Mouse (Mus musculus): Measurements from ENCODE around the gene Tmem35b.

- TF ChIP-seq GATA1 (IDR thresholded peaks at IDR 0.05; ENCODE audit: borderline replicate concordance, low read length): no peak
- TF ChIP-seq FLI1 (IDR thresholded peaks at IDR 0.05; ENCODE audit: low read length): no peak
Measured at GRCm38 (mm10) chr4:127138486-127138885, 15.0 kb downstream of the Tmem35b start.

All from megakaryocyte, embryonic 14.5 days (primary cell).